Mouse (Mus musculus) neutrophil, adult 5-6 weeks (primary cell): ENCODE results near the gene Asb7. TPM values are rescaled to one million over a fixed set of nuclear protein-coding genes. Genes with fewer than 3 reads are reported as not detected.

ENCODE experiments used
- total RNA-seq: library from RNA; stranded (forward); fragments of 200-1000 nt; gene quantifications from 2 replicates; pipeline ENCODE4 v1.2.3, GENCODE M21; 2017

The Asb7 gene
- total RNA-seq, 1 experiment from 2014 or later: 40.2 TPM

Other genes starting within 250 kb of the Asb7 start
- gene Lins1, start 293 bp upstream of the Asb7 start, total RNA-seq: 19.7 and 22.0 TPM in 2 replicates
- gene Cers3, start 53.9 kb upstream of the Asb7 start, total RNA-seq: 0.25 TPM in 1 of 2 replicates, not detected in the other
- not detected in 2 replicates for gene Adamts17, start 150.1 kb upstream of the Asb7 start, total RNA-seq